Mouse (Mus musculus) liver, embryonic 16.5 days (tissue): ENCODE measurements around the gene Itpa. TPM values are rescaled to one million over a fixed set of nuclear protein-coding genes. Genes with fewer than 3 reads are reported as not detected.
A peak's percentile ranks its signal among the peaks of the same experiment; 100 is the strongest.

Experiments used
- ATAC-seq: fragments of 200-750 bp; cut with Nextera tagmentation; 2 replicates; pipeline ENCODE4 v1.8.0; 2017; ENCODE audit warnings: low read depth, mild to moderate bottlenecking, moderate number of reproducible peaks, moderate library complexity
- H3K27ac ChIP-seq: fragments of 300-500 bp; sonication (generic); 2 replicates; pipeline ENCODE4 v1.5.1; 2014; ENCODE audit warnings: mild to moderate bottlenecking, low read length
- H3K27me3 ChIP-seq: fragments of 300-500 bp; sonication (generic); 2 replicates; pipeline ENCODE4 v1.6.1; 2014; ENCODE audit warnings: low read depth, low read length, mixed read lengths; ENCODE audit not compliant: control insufficient read depth, insufficient read depth
- H3K36me3 ChIP-seq: fragments of 300-500 bp; sonication (generic); 2 replicates; pipeline ENCODE4 v1.6.1; 2014; ENCODE audit warnings: mild to moderate bottlenecking; ENCODE audit not compliant: control insufficient read depth, insufficient read depth
- H3K4me1 ChIP-seq: fragments of 300-500 bp; sonication (generic); 2 replicates; pipeline ENCODE4 v1.6.1; 2014; ENCODE audit warnings: low read depth, low read length, mixed read lengths; ENCODE audit not compliant: control insufficient read depth
- H3K4me2 ChIP-seq: fragments of 300-500 bp; sonication (generic); 2 replicates; pipeline ENCODE4 v1.6.1; 2014; ENCODE audit warnings: low read depth, low read length, mixed read lengths
- H3K4me3 ChIP-seq: fragments of 300-500 bp; sonication (generic); 2 replicates; pipeline ENCODE4 v1.5.1; 2014; ENCODE audit warnings: low read depth, mild to moderate bottlenecking, low read length
- H3K9ac ChIP-seq: fragments of 300-500 bp; sonication (generic); 2 replicates; pipeline ENCODE4 v1.6.1; 2014; ENCODE audit warnings: low read depth, low read length
- H3K9me3 ChIP-seq: fragments of 300-500 bp; sonication (generic); replicated peaks from 2 replicates; pipeline ENCODE4 v1.6.1; 2016; ENCODE audit warnings: low read length; ENCODE audit not compliant: control insufficient read depth
- WGBS: fragments of 180-500 bp; shearing (Covaris S2); extraction: QIAGEN DNeasy Blood & Tissue Kit; methylation state at CpG from one replicate; pipeline ENCODE4 v1.1.7; 2014; ENCODE audit not compliant: insufficient replicate concordance; 5-methylcytosine and 5-hydroxymethylcytosine counted together
- polyA plus RNA-seq: library from polyadenylated mRNA; unstranded; fragments of >200 nt; fragmentation: Nextera tagmentation; extraction: Ambion mirVana; gene quantifications from 2 replicates; pipeline ENCODE4 v1.2.1, GENCODE M21; 2015

The Itpa gene
- polyA plus RNA-seq, 1 experiment from 2014 or later: 37.0 TPM

DNA sequence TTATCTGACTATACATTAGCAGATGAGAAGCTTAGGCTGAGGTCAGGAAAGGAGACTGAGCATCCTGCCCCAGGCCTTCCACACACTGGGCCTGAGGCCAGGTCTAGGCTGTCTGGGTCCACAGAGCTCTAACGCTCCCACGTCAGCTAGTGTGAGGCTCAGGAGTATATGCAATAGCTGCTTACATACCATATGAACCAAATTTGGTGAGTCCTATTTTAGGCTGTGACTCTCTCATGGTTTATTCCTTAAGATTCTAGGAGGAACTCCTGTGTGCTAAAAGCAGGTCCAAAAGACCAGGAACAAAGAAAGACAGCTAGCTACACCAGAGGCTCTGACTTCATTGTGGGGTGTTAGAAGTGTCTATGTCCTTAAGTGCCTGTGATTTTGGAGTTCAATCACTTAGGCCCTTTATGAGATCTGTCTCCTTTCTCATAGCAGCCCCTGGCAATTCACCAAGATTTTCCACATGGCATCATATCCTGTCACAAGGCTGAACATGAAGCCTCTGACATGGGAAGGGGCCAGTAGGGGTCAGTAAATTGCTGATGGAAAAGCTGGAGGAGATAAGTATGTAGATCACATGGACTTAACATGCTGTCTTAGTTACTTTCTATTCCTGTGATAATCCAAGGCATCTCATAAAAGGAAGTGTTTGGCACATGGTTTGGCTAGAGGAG lies 61.6 kb downstream of the Itpa start:
- no peak for ATAC-seq
- Histone ChIP-seq H3K9ac (no peak overlapping the region), H3K36me3 (peaks cover 24% of the 10 kb centered on the region), H3K27me3 (no peaks in the 10 kb centered on the region), H3K27ac (no peak overlapping the region), H3K9me3 (no peaks in the 10 kb centered on the region; the same call in 1 of the 2 replicates), H3K4me1 (no peaks in the 10 kb centered on the region), H3K4me3 (no peak overlapping the region), H3K4me2 (no peak overlapping the region)
- WGBS: 86% methylated on average over 2 of the region's 2 CpGs

DNA sequence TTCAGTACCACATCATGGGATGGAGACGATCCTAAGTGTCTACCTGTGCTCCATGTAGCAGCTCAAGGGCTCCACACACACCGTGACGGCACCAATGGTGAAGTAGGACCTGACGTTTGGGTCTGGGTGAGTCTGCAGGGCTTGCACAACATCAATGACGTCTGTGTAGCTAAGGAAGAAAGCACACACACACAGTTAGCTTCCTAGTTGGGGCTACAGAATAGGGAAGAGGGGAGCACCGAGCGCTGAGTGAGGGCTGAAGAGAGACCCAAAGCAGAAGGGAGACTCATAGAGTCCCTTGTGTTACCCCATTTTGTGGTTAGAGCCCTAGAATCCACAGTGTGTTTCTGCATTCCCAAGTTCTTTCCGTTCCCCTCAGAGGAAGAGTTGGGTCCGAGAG lies 63.3 kb downstream of the Itpa start:
- Histone ChIP-seq H3K27ac (no peak overlapping the region), H3K9ac (no peak overlapping the region), H3K36me3 (peaks cover 24% of the 10 kb centered on the region), H3K4me2 (no peak overlapping the region), H3K4me1 (no peaks in the 10 kb centered on the region), H3K4me3 (no peak overlapping the region), H3K27me3 (no peaks in the 10 kb centered on the region), H3K9me3 (no peaks in the 10 kb centered on the region; the same call in 1 of the 2 replicates)
- ATAC-seq: peak; percentile 16; the same call in 1 of the 2 replicates
- 71% methylated on average over 9 of the region's 9 CpGs for WGBS

Other genes starting within 250 kb of the Itpa start
- gene Vps16, start 243.3 kb upstream of the Itpa start, polyA plus RNA-seq: 33.0 and 39.3 TPM in 2 replicates
- 3.2 and 3.8 TPM in 2 replicates for gene Pced1a, start 242.9 kb upstream of the Itpa start, polyA plus RNA-seq
- gene Ptpra, start 217.3 kb upstream of the Itpa start, polyA plus RNA-seq: 26.7 and 29.6 TPM in 2 replicates
- 30.9 and 34.3 TPM in 2 replicates for gene Mrps26, start 103.9 kb upstream of the Itpa start, polyA plus RNA-seq
- gene Oxt, start 91.4 kb upstream of the Itpa start, polyA plus RNA-seq: not detected in 2 replicates
- gene Avp, start 85.1 kb upstream of the Itpa start, polyA plus RNA-seq: not detected in 2 replicates
- gene Fastkd5, start 37.6 kb upstream of the Itpa start, polyA plus RNA-seq: 7.9 and 8.8 TPM in 2 replicates
- gene Ubox5, start 37.6 kb upstream of the Itpa start, polyA plus RNA-seq: 4.1 and 4.5 TPM in 2 replicates
- gene Lzts3, start 24.8 kb upstream of the Itpa start, polyA plus RNA-seq: 1.6 and 1.9 TPM in 2 replicates
- gene Ddrgk1, start 3.0 kb upstream of the Itpa start, polyA plus RNA-seq: 43.0 and 48.3 TPM in 2 replicates
- 0.09 and 0.16 TPM in 2 replicates for gene Slc4a11, start 29.9 kb downstream of the Itpa start, polyA plus RNA-seq
- gene 4930402H24Rik, start 238.8 kb downstream of the Itpa start, polyA plus RNA-seq: 12.3 and 13.4 TPM in 2 replicates
- gene Atrn, start 238.9 kb downstream of the Itpa start, polyA plus RNA-seq: 2.6 and 3.0 TPM in 2 replicates